Mouse (Mus musculus) T-cell, adult 2 months (primary cell): Measurements from ENCODE around the gene Rab3il1.

Experiments used
- DNase-seq: peaks from one replicate; pipeline ENCODE4 v3.0.0; 2022; ENCODE audit warnings: low spot score

The Rab3il1 gene

DNA sequence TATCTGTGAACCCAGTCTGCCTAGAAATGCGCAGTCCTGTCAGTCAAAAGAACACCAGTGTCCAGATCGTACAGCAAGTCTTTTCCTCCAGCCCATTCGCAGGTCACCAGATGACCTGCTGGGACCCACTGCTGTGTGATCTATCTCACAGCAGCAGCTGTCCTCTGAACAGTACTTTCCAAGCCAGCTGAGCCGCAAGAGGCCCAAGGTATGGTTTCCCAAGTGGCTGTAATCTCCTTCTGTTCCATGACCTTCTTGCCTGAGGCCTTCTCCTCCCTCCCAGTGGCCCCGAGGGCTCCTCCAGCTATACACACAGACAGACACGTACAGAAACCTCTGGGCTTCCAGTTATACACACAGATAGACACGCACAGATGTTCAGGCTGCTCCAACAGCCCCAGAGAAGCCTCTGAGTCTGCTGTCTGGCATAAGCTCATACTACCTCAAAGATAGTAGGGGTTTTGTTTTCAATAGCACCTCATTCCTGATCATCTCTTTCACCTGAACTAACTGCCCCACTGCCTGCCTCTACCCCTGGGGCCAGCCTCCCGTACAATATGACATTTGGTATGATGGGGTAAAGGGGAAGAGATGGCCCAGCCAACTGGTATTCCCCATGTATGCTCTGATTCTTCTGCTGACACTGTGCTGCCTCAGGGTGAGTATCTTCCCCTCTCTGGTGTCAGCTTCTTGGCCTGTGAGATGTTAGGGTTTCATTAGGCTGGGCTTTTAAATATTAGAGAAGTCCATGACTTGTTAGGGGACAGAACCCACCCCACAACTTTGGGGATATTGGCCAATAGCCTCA lies 59.5 kb downstream of the Rab3il1 start:
- no peak for DNase-seq

- DNase-seq: no peak
These were observed 60.2 kb downstream of the Rab3il1 start for GRCm38 (mm10) chr19:10061624-10062023.

DNA sequence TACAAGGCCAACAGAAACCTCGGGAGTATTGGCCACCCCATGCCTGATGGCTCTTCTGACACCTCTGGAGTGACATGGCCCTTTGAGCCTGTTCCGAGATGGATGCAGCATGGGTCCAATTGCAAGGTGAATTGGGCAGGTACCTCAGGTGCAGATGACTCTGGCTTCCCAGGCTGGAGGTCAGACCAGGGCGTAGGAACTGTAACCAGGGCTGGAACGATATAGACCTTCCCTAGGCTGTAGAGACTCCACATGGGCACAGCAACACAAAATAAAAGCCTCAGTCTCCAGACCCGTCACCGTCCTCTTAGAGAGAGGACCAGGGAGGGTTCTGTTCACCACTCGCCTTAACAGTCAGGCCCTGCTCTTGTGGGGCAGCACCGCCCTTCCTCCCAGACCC lies 60.8 kb downstream of the Rab3il1 start:
- no peak for DNase-seq

DNA sequence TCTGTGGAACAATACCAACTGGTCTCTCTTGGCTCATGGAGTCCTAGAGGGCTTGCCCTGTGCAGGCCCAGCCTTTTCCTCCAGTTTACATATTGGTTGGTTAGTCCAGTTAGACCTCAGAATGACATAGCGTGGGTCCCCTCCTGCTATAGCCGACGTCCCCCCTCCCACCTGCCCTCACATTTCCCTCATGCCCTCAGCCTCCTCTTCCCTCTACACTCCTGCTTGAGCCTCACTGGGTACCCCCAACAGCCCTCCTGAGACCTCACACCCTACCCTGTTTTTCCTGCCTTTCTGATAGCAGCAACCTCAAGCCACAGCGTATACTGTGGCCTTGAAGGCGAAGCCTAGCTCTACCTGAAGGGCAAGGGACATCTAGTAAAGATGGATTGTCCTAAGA lies 61.4 kb downstream of the Rab3il1 start:
- DNase-seq: no peak

DNA sequence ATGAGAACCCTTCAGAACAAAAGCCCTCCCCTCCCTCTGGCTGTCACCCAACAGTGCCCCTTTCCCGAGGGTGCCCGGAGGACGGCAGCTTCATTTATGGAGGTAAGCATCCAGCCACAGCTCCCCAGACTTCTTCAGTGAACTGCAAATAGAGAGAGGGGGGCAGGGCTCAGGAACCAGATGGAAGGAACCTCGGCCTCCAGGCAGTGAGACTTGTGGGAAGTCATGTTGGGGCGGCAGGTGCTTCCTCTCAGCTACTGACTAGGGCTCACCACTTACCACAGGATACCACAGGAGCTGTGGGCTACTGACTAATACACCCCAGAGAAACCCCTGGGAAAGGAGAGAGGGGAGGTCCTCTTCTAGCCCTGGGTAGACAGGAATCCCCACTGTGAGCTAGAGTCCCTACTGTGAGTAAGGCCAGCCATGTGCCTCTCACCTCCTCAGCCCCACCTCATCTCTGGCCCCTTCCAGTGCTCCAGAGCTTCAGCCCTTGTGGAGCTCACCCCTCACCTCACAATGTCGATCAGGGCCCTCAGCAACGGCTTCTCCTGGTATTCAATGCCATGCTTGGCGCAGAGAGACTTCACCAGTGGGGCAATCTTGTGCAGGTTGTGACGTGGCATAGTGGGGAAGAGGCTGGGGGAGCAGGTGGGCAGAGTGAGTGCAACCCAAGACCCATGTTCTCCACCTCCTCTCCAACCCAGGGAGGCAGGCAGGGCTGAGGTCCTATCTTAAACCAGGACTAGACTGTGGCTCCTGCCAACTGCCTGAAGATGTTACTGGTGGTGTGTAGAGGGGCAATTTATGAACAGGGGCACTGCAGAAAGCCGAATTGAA lies 62.9 kb downstream of the Rab3il1 start:
- DNase-seq: no peak

DNA sequence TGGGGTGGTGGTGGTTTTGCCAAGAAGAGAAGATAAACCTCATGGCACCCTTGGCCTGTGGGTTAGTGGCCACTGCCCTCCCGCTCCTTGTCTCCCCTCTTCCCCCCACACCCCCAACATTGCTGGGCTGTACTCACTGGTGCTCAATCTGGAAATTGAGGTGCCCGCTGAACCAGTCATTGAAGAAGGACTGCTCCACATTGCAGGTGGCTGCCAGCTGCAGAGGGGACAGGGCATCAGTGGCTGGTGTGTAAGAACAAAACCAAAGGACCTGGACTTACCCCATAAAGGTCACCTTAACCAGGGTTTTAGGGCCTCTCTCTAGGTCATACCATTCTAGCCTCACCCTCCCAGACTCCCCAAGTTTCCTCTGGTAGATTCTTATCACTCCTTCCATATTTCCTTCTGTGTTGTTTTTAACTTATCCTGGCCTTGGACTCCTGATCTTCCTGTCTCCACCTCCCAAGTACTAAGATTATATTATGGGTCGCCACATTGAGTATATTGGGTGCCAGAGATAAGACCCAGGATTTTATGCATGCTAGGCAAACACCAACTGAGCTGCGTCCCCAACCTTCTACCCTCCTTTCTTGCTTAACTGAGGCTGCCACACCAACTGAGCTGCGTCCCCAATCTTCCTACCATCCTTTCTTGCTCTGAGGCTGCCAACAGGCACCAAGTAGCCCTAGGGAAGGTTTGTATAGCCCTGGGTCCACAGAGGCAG lies 64.2 kb downstream of the Rab3il1 start:
- DNase-seq: no peak

- no peak for DNase-seq
These were observed 64.7 kb downstream of the Rab3il1 start for GRCm38 (mm10) chr19:10066189-10066500.

DNA sequence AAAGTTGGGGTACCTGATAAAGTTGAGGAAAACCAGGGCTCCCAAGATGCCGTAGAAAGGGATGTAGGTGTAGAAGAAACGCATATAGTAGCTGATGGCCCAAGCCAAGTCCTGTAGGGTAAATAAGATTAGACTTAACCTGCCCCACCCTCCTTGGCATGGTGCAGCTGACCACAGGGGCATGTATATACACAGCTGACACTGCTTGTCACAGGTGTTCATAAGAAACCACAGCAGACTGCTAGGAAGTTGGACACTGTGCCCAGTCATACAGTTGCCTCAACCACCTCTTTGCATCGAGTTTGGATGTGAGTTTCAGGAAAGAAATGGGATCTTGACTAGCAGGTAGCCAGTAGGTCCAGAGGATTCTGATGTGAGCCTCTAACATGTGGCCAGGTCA lies 65.0 kb downstream of the Rab3il1 start:
- DNase-seq: no peak

DNA sequence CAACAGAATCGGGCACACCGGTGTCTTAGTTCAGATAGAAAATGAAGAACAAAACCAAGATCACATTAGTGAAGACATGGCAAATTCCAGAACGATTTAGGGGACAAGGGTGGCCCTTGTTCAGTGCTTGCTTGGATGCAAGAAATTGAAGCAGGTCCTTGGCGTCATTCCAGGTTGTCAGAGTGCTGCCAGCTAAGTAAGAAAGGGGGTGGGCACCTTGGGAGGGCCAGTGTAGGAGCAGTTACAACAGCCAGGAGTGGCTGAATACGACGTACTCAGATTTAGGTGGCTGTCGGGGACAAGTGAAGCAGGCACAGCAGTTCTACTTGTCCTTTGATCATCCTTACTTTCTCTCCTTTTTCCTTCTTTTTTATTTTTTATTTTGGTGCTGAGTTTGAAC lies 66.2 kb downstream of the Rab3il1 start:
- no peak for DNase-seq

DNA sequence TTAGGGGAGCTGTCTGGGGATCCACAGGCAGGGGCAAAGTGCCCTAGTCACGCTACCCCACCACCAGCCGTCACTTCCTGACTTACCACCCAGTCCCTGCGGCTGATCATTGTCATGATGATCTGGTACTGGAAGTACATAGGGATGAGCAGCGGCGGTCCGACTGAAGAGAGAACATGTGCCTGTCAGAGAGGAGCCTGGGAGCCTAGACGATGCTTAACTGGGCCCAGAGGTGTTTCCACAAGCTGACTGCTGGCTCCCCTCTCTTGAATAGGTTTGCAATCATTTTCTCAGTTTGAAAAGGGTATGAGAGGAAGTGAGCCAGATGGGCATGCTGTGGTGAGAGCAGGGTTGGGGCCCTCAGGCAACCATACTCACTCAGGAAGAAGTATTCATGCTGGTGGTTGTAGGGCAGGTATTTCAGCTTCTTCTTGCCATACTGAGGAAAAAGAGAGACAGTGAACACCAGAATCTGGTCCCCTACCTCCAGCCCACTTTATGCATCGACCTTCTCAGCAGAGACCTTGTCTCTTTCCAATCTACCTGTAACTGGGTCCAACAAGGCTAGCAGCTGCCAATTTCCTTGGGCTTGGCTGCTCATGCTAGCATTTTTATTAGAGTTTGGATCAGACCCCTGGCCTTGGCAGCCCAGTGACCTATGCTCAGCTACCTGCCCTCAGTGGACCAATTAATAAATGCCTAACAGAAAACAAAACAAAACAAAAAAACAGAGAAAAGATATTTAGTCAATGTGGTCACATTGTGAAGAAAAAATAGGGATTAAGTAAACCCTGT lies 68.9 kb downstream of the Rab3il1 start:
- peak; percentile 1 for DNase-seq

DNA sequence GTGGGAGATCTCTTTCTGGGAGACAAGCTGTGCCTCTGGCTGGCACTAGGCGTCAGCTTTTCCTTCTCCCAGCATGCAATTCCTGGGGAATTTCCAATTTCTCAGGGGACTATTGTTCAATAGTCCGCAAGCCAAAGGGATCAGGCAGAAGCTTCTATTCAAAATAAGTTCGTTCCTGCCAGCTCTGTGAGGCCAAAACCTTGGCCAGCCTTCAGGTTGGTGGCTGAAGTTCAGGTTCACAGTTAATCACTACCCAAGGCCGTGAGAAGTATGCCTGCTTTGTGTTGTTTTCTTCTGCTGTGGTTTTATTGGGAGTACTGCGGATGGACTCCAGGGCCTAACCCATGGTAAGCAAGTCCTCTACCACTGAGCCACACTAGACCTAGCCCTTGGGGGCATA lies 69.7 kb downstream of the Rab3il1 start:
- no peak for DNase-seq

DNA sequence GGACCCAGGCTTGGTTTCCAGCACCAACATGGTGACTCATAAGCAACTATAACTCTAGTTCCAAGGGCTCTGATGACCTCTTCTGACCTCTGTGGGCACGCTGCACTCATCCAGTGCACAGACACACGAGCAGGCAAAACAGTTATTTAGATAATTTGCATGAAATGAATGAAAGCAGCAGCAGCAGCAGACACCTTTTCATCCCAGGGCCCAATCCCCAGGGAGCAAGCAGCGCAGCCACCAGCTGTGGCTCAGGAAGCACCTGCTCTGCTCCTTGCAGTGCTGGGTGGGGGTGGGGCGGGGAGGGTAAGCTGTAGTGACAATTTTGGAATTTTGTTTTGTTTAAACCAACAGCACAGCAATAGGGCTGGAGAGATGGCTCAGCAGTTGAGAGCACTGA lies 70.4 kb downstream of the Rab3il1 start:
- no peak for DNase-seq

DNA sequence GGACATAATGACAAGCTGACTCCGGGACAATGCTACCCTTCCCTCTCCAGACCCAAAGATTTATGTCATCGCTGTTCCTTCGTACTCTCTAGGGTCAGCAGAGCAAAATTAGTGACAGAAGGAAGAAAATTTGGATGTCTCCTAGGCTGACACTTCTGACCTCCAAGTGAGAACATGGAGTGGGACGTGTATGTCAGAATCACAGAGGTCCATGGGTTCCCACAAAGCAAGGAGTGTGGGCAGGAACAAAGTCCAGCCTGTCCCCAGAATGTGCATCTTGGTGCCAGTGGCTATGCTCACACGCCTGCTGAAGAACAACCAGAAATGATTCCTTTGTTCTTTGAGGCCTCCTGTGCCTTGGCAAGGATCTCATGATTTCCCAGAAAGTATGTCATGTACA lies 71.7 kb downstream of the Rab3il1 start:
- no peak for DNase-seq

DNA sequence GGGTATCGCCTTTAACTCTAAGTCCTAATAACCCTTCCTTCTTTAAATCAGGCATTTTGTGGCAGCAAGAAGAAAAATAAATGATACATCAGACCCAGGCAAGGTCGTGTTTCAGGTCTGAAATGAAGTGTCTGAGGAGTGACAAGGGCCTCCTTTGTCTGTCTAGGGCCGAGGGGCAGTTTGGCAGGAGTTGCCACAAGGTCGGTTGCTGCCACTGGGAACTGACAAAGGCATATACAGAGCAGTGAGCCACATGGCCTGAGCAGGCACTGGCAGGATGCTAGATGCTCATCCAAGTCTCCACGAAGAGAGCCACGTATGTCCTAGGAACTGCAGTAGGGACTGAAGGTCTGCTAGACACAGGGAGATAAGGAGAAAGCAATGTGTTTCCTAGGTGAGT lies 76.9 kb downstream of the Rab3il1 start:
- DNase-seq: no peak

GRCm38 (mm10) chr19:10080384-10080783 lies 78.9 kb downstream of the Rab3il1 start:
- no peak for DNase-seq

DNA sequence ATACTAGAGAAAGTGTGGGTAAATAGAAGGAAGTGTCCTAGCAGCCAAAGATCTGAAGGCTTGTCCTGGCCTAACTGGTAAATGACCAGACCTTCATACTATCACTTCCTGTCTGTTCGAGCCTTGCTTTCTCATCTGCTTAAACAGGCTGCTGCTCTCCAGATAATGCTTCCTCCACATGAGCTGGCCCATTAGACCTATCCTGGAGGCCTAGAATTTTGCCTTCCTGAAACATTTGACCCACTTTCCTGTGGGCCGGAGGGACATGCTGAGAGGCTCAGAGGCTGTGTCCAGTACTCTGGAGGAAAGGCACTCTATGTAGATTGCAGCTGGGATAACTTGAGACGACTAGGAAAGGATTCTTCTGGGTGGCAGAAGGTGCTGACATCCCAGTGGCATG lies 80.6 kb downstream of the Rab3il1 start:
- no peak for DNase-seq

DNA sequence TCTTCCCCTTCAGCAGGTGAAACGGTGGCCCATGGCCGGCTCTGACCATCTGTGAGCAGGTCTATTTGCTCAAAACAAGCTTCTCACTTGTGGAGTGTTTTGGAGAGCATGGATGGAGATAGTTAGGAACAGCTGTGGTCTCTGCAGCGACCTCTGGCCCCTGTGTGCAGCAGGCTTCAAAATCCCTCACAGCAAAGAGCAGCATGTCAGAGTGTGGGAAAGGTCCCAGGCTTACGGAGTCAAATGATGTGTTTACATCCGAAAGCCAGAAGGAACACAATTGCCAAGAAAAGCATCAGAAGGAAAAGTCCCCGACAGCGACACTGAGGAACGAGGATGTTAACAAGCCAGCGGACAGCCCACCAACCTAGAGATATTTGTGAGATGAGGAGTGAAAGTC lies 84.0 kb downstream of the Rab3il1 start:
- DNase-seq: no peak

DNA sequence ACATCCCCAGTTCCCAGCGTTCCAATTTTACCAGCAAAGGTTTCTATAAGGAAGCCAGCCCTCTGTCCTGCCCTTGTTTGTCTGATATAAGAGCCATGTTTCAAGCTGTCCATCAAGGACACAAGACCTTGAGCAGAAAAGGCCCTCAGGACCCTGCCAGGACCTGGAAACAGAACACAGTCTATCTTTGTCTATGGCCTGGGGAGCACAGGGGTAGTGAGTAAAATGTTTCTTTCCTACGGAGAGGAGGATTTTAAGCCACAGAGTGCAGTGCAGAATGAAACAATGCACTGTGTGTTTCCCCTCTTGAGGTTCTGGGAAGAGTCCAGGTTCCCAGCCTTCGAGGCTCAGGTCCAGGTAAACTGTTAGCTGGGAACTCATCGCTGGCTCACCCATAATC lies 85.5 kb downstream of the Rab3il1 start:
- no peak for DNase-seq
